Mouse (Mus musculus) lung, postnatal 0 days (tissue): ENCODE measurements around the gene Aurkb.

ENCODE experiments used
- CTCF ChIP-seq: IDR thresholded peaks from 2 replicates; pipeline ENCODE4 v1.5.1; 2016; ENCODE audit warnings: antibody characterized with exemption, mild to moderate bottlenecking
- EP300 ChIP-seq: IDR thresholded peaks from 2 replicates; pipeline ENCODE4 v1.6.1; 2016; ENCODE audit warnings: antibody characterized with exemption, mild to moderate bottlenecking, control low read depth

GRCm38 (mm10) chr11:69052824-69053421, 7.5 kb downstream of the Aurkb start:
- TF ChIP-seq CTCF = no peak
- no peak for TF ChIP-seq EP300
